Mouse (Mus musculus) forebrain, embryonic 10.5 days (tissue): Measurements from ENCODE around the gene Foxl2. TPM values are rescaled to one million over a fixed set of nuclear protein-coding genes. Genes with fewer than 3 reads are reported as not detected.

Experiments
- DNase-seq: peaks from one replicate; pipeline ENCODE4 v3.0.0-alpha.2; 2017; ENCODE audit warnings: low spot score; ENCODE audit errors: extremely low spot score
- H3K27ac ChIP-seq: fragments of 300-500 bp; sonication (generic); 2 replicates; pipeline ENCODE4 v1.5.1; 2016; ENCODE audit warnings: mild to moderate bottlenecking
- H3K27me3 ChIP-seq: fragments of 300-500 bp; sonication (generic); 2 replicates; pipeline ENCODE4 v1.6.1; 2016; ENCODE audit warnings: mild to moderate bottlenecking; ENCODE audit not compliant: poor library complexity, severe bottlenecking
- H3K36me3 ChIP-seq: fragments of 300-500 bp; sonication (generic); replicated peaks from 2 replicates; pipeline ENCODE4 v1.6.1; 2016; ENCODE audit warnings: mild to moderate bottlenecking, moderate library complexity
- H3K4me1 ChIP-seq: fragments of 300-500 bp; sonication (generic); 2 replicates; pipeline ENCODE4 v1.6.1; 2016
- H3K4me3 ChIP-seq: fragments of 300-500 bp; sonication (generic); 2 replicates; pipeline ENCODE4 v1.5.1; 2016; ENCODE audit warnings: mild to moderate bottlenecking, moderate library complexity
- H3K9me3 ChIP-seq: fragments of 300-500 bp; sonication (generic); 2 replicates; pipeline ENCODE4 v1.6.1; 2016; ENCODE audit warnings: mild to moderate bottlenecking, moderate library complexity
- WGBS: fragments of 180-500 bp; shearing (Covaris S2); methylation state at CpG from one replicate; pipeline ENCODE4 v1.1.7; 2016; 5-methylcytosine and 5-hydroxymethylcytosine counted together
- polyA plus RNA-seq: library from polyadenylated mRNA; unstranded; fragments of >200 nt; fragmentation: Nextera tagmentation; extraction: Ambion mirVana; gene quantifications from 2 replicates; pipeline ENCODE4 v1.2.1, GENCODE M21; 2016

The Foxl2 gene
- polyA plus RNA-seq, result 0.98 and 1.1 TPM in 2 replicates

DNA sequence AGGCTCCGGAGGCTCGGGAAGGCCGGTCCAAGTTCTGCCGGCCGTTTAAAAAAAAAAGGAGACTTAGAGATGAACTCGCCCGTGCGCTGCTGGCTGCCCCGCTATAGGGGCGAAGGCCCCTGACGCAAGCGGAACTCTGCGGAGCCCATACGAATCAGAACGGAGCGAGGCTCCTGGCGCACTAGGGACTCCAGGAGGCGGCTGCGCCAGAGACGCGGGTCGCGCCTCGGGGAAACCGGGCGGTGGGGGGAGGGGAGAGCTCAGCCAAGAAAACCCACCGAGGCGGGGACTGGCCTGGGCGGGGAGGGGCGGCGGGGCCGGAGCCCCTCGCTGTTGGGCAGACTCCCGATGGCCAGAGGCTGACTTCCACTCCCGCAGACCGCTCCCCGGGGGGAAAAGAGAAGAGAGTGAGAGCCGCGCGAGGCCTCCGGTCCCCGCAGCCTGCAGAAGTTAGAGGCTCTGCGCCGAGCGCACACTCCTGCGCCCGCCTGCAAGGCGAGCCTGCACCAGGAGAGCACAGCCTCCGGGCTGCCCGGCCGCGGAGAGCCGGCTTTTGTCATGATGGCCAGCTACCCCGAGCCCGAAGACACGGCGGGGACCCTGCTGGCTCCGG, at the start of gene Foxl2:
TSS of gene Foxl2 (plus strand) at position 186 of the 613 bp plus-strand sequence.
- DNase-seq, result peak; percentile 69
- peak within 1 kb of the TSS; percentile 62 for H3K4me3 ChIP-seq
- WGBS, result under 1% methylated on average over 58 of the region's 58 CpGs
- no peaks in the 10 kb centered on the region for H3K36me3 ChIP-seq
- no peaks in the 10 kb centered on the region for H3K9me3 ChIP-seq
- peaks cover 100% of the 10 kb centered on the region for H3K27me3 ChIP-seq
- H3K27ac ChIP-seq, result peak within 1 kb of the TSS; percentile 72
- peaks cover 44% of the 10 kb centered on the region for H3K4me1 ChIP-seq

DNA sequence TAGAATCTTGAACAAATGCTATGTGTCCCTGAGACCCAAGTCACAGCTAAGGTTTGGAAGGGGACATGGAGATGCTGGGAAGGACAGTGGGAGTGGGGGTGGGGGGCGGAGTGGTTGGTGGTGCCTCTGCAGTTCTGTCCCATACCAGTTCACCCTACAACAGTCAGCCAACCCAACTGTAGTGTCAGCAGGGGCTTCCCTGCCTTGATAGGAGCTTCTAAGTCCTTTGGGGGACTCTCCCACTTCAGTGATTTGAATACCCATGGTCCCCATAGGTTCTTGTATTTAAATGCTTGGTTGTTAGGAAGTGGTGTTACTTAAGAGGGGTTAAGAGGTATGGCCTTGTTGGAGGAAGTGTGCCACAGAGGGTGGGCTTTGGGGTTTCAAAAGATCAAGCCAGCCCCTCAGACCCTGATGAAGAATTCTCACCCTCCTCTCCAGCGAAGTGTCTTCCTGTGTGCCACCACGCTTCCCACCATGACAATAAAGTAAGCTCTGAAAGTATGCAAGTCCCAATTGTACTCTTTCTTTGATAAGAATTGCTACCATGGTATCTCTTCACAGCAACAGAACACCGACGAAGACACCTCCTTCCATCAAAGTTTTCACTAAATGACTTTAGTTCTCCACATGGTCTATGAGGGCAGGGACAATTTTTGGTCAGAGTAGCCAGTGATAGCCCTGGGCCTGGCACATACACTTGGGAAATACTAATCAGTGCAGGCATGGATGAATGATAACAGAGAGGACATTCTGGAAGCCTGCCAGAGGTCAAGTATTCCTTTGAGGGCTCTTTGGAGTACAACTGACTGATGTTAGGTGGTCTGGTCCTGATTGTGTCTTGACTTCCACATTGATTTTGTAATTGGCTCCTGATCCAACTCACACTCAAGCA, 34.2 kb upstream of the Foxl2 start:
- no peaks in the 10 kb centered on the region for H3K9me3 ChIP-seq
- DNase-seq, result no peak
- H3K27me3 ChIP-seq, result no peaks in the 10 kb centered on the region
- H3K4me3 ChIP-seq, result no peak overlapping the region
- no peaks in the 10 kb centered on the region for H3K36me3 ChIP-seq
- H3K27ac ChIP-seq, result no peak overlapping the region
- H3K4me1 ChIP-seq, result peaks cover 17% of the 10 kb centered on the region
- WGBS, result 93% methylated on average over 5 of the region's 5 CpGs

DNA sequence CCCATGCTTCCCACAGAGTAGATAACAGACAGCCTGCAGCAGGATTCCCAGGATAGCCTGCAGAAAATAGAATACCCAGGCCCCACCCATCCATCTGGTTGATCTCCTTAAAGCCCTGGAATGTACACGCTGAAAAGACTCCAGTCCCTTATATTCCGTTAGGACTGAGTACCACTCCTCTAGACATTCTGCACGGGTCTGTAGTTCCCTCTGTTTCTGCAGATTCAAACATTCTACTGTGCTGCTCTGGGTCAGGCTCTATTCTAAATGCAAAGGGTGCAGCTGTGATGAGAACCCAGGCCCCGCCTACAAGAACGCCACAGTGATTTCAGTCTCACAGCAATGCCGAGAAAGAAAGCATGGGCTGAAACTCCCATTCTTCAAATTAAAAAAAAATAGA, 32.0 kb upstream of the Foxl2 start:
- no peak for DNase-seq
- Histone ChIP-seq H3K27me3 (no peaks in the 10 kb centered on the region), H3K4me1 (peaks cover 17% of the 10 kb centered on the region), H3K27ac (0 out of 2 replicates have a peak overlapping the region, but pooled peaks have one; percentile 35), H3K36me3 (no peaks in the 10 kb centered on the region), H3K9me3 (no peaks in the 10 kb centered on the region), H3K4me3 (no peak overlapping the region)
- 20% methylated on average over 6 of the region's 6 CpGs for WGBS

DNA sequence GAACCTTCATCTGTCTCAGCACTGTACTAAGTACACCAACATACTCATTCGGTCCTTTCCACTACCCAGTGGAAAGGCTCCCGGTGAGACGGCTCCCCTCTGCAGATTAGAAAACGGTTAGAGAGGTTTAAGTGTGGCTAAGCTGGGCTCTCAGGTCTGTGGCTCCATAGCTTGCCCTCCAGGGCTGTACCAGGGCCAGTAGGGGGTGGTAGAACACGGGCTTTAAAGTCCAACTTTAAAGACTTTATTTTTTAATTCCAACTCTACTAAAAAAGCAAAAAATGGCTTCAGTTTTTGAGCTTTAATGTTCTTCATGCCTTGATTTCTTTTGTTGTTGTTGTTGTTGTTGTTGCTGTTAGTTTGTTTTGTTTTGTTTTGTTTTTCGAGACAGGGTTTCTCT, 30.9 kb upstream of the Foxl2 start:
- Histone ChIP-seq H3K27me3 (no peaks in the 10 kb centered on the region), H3K4me1 (peaks cover 17% of the 10 kb centered on the region), H3K4me3 (no peak overlapping the region), H3K9me3 (no peaks in the 10 kb centered on the region), H3K27ac (no peak overlapping the region), H3K36me3 (no peaks in the 10 kb centered on the region)
- 59% methylated on average over 6 of the region's 6 CpGs for WGBS
- DNase-seq, result no peak

DNA sequence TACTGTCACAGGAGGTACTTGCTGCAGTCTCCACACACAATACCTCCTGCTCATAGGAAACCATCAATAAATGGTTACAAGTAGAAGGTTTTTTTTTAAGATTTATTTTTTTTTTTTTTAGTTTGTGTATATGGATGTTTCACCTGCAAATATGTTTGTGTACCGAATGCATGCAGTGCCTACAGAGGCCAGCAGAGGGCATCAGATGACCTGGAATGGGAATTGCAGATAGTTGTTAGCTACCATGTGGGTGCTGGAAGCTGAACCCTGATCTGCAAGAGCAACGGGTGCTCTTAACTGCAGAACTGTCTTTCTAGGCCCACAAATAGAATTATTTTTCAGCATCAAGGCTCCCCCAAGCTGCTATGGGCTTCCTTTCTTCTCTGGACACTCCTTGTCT, 25.6 kb upstream of the Foxl2 start:
- peaks cover 8% of the 10 kb centered on the region for H3K27me3 ChIP-seq

DNA sequence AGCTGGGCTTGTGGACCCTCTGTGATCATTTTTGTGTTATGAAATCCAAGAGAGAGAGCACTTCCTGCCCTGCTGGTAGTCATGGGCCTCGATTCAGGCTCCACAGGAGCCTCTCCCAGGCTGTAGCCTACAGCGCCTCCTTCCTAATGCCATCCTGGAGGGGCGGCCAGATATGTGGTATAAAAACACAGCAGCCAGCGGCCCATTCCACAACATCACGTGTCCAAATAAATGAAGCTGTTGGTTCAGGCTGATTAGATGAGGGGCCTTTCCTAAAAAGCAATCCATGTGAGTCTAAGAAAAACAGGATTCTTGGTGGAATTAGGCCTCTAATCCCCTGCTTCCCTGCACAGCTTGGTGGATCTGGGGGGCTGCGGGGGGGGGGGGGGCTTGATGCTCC, 22.2 kb upstream of the Foxl2 start:
- Histone ChIP-seq H3K4me3 (no peak overlapping the region), H3K36me3 (no peaks in the 10 kb centered on the region), H3K27ac (peak overlapping the region; percentile 51; the same call in 1 of the 2 replicates), H3K9me3 (0 out of 2 replicates have a peak, but pooled peaks cover 8% of the 10 kb centered on the region), H3K4me1 (peaks cover 42% of the 10 kb centered on the region), H3K27me3 (peaks cover 26% of the 10 kb centered on the region)
- WGBS, result 4% methylated on average over 6 of the region's 6 CpGs
- DNase-seq, result no peak

More for the DNA sequence above, 25.6 kb upstream of the Foxl2 start:
- DNase-seq, result no peak
- Histone ChIP-seq H3K4me1 (peaks cover 31% of the 10 kb centered on the region), H3K9me3 (0 out of 2 replicates have a peak, but pooled peaks cover 8% of the 10 kb centered on the region), H3K4me3 (no peak overlapping the region), H3K27ac (no peak overlapping the region), H3K36me3 (no peaks in the 10 kb centered on the region)
- 87% methylated on average over 2 of the region's 2 CpGs for WGBS

DNA sequence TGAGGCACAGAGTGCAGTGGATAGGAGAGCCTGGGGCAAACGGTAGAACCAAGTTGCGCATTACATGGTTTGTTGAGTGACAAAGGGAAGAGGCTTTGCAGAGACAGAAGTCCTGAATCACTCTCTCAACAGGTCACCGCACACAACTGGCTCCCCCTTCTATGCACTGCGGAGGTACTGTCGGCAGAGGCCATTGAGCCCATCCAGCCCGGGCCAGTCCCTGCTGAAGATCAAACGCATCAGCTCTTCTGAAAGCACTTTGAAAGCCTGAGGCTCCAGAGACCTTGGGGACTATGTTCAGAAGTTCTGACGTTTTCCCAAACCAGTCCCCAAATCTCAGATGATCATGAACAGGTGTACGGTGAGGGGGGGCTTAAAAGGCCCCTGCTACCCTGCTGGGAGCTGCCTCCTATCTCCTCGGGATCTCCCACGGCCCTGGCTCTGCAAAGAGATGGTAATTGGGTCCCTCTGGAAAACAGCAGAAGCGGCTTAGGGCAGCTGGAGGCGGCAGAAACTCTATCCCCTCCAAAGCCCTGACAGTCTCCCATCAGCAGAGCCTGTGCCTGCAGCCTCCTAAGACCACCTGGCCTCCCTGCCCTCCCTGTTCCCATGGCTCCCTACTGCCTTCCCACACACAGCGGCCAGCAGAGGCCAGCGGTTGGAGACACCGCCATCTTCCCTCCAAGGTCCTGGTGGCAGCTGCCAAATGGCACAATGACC, 19.7 kb upstream of the Foxl2 start:
- no peaks in the 10 kb centered on the region for H3K36me3 ChIP-seq
- DNase-seq, result no peak
- H3K27ac ChIP-seq, result no peak overlapping the region
- H3K4me1 ChIP-seq, result peaks cover 42% of the 10 kb centered on the region
- H3K4me3 ChIP-seq, result no peak overlapping the region
- no peaks in the 10 kb centered on the region for H3K9me3 ChIP-seq
- 18% methylated on average over 16 of the region's 16 CpGs for WGBS
- peaks cover 26% of the 10 kb centered on the region for H3K27me3 ChIP-seq

DNA sequence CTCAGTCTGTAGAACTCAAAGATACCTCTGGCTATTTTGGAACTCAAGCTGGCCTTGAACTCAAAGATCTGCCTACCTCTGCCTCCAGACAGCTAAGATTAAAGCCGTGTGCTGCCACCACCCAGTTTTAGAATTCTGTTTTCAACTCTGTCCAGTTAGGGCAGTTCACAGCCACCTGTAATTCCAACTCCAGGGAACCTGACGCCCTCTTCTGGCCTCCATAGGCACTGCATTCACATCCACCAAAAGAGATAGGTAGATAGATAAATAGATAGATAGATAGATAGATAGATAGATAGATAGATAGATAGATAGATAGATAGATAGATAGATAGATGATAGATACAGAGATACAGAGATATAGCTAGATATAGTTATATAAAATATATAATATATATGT, 15.8 kb upstream of the Foxl2 start:
- no peak for DNase-seq
- peaks cover 20% of the 10 kb centered on the region for H3K27me3 ChIP-seq
- 29% methylated on average over 2 of the region's 2 CpGs for whole genome bisulfite sequencing

DNA sequence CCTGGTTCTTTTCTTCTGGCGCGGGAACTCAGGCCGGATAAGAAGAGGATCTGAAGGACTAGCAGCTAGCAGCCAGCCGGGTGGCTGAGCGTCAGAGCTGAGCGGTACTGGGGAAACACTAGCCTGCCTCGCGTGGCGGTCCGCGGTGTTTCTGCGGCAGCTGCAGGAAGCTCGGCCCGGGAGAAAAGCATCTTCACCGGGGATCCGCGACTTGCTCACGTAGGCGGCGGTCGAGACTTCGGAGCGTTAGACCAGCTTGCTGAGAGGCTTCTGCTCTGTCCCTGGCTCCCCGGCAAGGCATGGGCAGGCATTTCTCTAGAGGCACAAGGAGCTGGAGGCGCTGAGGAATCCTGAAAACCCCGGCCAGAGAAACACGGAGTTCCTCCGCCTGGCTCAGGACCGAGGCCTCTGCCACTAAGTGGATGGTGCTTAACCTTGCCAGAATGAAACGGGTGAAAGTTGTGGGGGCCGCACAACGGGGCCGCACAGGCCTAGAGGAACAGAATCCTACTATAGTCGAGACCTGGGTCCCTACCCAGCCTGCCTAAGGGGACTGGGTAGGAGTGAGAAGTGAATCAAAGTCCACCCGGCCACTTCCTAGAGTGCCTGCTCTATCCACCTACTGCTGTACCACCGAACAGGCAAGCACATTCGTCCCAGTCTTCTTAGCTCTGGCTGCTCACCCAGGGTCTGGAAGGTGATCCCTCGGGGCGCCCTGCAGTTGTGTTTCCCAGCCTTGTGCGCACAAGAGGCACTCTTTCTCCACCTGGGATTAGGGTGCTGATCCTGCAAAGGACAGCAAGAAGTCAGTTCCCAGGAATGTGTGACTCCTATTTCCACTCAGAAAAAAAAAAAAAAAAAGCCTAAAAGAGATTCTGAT, 2.7 kb upstream of the Foxl2 start:
- Histone ChIP-seq H3K27me3 (peaks cover 88% of the 10 kb centered on the region), H3K27ac (no peak overlapping the region), H3K4me3 (peak overlapping the region; percentile 41), H3K4me1 (peaks cover 44% of the 10 kb centered on the region), H3K9me3 (no peaks in the 10 kb centered on the region), H3K36me3 (no peaks in the 10 kb centered on the region)
- under 1% methylated on average over 40 of the region's 40 CpGs for WGBS
- peak; percentile 60 for DNase-seq

More for the DNA sequence above, 15.8 kb upstream of the Foxl2 start:
- Histone ChIP-seq H3K36me3 (no peaks in the 10 kb centered on the region), H3K4me3 (no peak overlapping the region), H3K27ac (no peak overlapping the region), H3K4me1 (peaks cover 13% of the 10 kb centered on the region), H3K9me3 (no peaks in the 10 kb centered on the region)

DNA sequence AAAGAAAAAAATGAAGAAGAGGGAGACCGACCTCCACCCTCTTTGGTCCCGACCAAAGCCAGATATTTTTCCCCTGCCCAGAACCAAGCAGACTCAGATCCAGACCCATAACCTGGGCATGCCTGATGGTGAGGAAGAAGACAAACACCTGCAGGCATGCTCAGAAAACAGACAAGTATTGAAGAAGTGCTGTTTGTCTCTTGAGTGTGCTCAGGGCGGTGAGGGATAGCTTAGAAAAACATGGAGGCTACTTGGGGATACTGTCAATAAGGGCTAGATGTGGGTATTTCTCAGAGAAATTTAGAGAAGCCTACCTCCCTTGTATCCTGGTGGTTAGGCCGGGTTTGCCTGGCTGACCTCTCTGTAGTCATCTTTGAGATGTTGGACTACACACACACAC, 1.8 kb upstream of the Foxl2 start:
- Histone ChIP-seq H3K9me3 (no peaks in the 10 kb centered on the region), H3K27ac (no peak overlapping the region), H3K4me1 (peaks cover 44% of the 10 kb centered on the region), H3K4me3 (no peak overlapping the region), H3K36me3 (no peaks in the 10 kb centered on the region), H3K27me3 (peaks cover 96% of the 10 kb centered on the region)
- 2% methylated on average over 4 of the region's 4 CpGs for WGBS
- no peak for DNase-seq

DNA sequence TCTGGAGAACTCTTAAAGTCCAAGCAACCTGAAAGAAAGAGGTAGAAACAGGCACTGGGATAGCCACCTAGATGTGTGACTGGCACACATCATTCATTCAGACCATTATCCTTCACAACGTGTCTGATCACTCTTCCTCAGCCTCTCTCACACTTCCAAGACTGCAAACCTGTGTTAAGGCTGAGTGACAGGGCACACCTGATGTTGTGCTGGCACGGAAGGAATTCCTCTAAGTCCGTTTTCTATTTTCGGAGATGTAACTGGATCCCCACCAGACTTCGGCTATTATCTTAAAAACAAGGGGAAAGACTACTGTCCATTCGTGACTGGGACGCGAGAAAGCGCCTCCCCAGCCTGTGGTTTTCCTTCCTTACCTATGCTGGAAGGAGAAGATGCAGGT, 1.3 kb upstream of the Foxl2 start:
- Histone ChIP-seq H3K4me3 (peak overlapping the region; percentile 62; the same call in 1 of the 2 replicates), H3K9me3 (no peaks in the 10 kb centered on the region), H3K4me1 (peaks cover 44% of the 10 kb centered on the region), H3K27ac (no peak overlapping the region), H3K36me3 (no peaks in the 10 kb centered on the region), H3K27me3 (peaks cover 98% of the 10 kb centered on the region)
- WGBS, result 2% methylated on average over 9 of the region's 9 CpGs
- DNase-seq, result no peak
